Mouse (Mus musculus): ENCODE data around the gene Fut8.

The Fut8 gene

DNA sequence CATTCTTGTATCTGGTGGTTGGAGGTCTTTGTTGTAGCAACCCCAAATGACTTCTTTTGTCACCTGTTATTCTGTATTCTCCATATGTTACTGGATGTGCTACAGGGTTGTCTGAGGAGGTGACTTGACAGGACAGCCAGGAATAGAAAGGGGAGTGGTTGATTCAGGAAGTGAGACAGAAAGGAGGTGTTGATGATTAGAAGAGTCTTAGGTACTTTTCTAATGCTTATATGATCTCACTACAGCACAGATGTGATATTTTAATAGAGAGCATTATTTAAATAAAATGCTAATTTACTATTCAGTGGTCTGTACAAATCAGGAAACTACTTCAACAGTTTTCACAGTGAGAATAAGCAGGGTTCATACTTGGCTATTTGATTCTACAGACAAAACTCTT, 71.6 kb downstream of the Fut8 start:
- DNase-seq = no peak

DNA sequence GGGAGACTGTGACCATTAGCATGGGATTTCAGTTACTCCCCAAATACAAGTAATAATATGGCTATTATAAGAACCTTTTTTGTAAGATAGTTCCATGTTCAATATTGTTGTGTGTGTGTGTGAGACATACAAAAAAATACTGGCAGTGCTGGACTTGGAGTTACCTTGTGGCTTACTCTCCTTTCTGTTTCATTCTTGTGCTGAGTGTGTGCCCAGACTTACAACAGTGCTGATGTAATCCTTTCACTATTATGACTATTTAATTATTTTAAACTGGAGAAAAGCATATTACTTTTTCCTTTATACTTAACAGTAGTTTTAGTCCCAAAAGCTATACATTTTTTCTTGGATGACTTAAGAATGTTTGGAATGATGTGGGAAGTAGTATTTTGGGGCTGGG, 75.6 kb downstream of the Fut8 start:
- no peak for DNase-seq

DNA sequence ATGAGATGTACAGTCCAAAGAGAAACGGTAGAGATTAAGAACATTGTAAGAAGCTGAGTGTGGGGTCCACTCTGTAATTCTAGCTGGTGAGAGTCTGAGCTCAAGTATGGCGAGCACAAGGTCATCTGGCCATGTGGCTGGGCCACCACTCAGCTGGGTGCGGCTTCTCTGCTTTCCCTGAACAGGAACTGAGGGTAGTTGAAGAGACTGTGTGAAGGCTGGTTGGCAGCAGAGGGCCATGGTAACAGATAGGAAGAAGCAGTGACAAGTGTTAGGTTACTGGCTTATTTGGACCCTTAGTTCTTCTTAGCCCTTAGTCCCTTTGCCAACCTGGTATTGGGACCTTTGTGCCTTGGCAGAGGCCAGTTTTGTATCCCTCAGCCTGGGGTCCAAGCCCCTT, 86.2 kb downstream of the Fut8 start:
- no peak for DNase-seq

DNA sequence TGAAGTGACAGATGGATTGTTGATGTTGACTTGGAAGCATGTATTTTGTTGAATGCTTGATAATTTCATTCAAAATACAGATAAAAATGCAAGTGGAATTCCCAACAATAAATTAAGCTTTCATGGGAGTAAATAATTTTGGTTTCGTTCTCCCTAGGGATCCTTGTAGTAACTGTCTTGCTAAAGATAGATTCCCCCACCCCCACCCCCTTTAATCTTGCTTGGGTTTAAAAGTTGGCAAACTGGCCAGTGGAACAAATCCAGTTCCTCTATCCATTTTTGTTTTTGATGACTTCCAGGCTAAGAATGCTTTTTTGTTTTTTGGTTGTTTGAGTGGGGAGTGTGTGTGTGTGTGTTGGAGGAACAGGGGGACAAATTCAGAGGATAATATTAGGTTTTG, 108.6 kb downstream of the Fut8 start:
- no peak for DNase-seq

DNA sequence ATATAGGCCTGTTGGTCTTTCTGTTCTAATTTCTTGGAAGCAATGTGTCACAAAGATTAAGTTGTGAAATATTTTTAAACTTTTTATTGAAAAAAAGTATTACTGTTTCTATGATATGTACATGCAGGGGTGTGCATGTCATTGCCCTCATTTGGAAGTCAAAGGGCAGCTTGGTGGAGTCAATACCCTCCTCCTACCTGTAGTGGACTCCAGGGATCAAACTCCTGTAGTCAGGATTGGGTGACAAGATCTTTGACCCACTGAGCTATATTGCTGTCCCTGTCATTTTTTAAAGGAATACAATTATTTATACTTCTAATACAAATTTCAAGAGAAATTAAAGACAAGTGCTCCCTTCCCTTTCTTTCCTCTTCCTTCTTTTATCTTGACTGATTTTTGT, 111.6 kb downstream of the Fut8 start:
- no peak for DNase-seq

DNA sequence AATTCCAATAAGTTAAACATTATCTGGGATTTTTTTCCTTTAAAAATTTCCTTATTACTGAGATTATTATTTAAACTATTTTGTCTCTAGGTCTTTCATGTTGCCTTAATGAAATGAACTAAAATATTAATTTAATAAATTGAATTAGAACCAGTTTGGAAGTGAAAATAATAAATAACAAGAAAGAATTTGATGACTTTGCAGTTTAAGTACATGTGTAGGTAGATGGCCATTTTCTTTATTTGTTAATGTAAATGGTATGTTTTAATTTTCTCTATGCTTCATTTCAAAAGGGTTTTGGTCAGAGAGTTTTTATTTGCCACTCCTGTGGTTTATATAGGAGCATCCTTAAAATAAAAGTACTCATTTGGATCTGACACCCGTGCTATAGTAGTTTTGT, 177.8 kb downstream of the Fut8 start:
- no peak for DNase-seq

DNA sequence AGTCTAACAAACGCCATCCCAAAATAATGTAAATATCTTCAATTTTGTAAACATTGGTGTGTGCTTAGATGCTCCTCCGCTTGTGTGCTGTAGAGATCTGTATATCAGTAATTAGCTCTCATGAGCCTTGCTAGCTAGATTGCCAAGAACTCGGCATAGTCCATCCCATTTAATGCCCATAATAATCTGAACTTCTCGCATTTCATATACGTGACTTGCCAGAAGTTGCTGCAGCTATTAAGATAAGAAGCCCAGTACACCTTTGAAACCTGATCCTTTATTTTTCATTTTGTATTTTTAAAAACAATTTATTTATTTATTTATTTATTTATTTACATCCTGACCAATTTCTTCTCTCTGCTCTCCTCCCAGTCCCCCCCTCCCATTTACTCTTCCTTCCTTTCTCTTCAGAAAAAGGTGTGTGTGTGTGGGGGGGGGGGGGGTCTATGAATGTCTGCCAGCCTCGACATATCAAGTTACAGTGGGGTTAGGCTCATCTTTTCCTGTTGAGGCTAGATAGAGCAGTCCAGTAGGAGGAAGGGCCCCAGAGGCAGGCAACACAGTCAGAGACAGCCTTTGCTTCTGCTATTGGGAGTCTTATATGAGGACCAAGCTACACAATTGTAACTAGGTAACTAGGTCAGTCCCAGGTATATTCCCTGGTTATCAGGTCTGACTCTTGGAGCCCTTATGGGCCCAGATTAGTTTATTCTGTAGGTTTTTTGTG, 183.9 kb downstream of the Fut8 start:
- no peak for DNase-seq

DNA sequence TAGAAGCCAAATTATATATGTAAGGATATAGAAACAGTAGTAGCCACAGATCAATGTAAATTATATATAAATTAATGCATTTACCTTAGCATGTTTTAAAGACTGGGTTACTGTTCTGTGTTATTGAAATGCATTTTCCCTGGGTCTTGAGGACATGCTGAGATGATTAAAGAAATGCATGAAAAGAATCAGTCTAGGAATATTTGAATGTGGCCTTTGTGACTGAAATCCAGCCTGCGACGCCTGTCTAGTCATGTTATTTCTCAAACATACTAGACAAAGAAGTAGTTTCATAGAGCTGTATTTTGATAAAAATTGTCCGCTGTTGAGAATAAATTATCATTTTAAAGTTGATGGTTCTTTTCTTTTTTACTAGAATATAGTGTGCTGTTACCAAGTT, 188.2 kb downstream of the Fut8 start:
- no peak for DNase-seq

DNA sequence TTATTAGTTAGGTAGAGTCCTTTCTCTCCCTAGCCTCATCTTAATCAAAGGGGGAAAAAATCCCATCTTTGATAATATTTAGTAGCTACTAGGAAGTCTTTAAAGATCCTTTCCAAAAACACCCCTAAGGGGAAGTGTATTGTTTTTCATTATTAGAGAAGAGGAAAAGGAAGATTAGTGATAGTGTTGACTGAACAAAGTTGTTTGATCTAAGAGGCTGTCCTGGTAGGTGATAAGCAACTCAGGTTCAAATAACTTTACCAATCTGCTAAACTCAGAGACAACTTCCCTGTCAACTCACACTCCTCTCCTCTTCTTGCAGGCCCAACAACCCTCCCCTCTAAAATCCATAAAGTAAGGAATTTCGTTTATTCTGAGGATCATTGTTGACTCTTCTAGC, 190.2 kb downstream of the Fut8 start:
- no peak for DNase-seq

DNA sequence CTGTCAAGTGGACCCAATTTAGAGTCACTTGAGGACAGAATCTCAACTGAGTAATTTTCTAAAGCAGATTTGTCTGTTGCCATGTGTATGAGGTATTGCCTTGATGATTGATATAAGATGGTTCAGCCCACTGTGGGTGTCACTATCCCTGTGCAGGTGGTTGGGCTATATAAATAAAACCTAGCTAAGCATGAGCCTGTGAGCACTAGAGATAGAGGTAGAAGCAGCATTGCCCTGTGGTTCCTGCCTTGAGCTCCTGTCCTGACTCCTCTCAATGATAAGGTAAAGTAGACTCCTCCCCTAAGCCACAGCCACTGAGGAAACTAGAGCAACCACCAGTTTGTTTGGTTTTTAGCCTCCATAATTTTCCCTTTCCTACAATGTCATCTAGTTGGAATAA, 191.5 kb downstream of the Fut8 start:
- DNase-seq = no peak

DNA sequence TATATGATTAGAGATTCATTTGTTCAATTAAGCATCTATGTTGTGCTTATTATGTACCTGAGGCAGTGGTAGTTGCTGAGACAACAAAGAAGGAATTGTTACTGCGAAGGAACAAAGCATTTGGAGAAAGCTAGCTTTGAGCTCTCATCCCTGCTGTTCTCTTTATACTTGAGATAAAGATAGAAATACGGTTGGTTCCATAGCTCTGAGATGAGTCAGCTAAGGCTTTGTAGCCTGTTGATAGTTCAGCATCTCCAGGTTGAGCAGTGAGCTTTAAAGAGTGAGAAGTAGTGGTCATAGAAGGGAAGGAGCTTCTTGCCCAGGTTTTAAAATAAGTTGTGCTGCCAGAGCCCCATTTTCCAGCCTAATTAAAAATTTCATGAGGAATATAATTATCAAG, 198.8 kb downstream of the Fut8 start:
- no peak for DNase-seq

DNA sequence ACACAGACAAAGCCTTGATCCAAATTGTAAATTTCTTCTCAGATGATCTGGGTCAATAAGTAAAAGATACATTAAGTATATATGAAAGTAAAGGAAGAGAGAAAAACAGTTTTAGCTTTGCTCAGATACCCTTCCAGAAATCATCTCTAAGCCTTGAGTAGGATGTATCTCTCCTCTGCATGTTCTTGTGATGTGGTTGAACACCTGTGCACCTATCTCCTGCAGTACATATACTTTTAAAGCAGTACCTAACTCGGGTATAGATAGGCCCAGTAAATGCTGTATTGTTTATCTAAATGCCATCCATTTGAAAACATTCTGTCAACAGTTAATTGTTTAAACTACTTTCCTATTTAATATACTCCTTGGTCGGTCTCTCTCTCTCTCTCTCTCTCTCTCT, 212.9 kb downstream of the Fut8 start:
- peak in 1 of 2 experiments; percentile 21 for DNase-seq

DNA sequence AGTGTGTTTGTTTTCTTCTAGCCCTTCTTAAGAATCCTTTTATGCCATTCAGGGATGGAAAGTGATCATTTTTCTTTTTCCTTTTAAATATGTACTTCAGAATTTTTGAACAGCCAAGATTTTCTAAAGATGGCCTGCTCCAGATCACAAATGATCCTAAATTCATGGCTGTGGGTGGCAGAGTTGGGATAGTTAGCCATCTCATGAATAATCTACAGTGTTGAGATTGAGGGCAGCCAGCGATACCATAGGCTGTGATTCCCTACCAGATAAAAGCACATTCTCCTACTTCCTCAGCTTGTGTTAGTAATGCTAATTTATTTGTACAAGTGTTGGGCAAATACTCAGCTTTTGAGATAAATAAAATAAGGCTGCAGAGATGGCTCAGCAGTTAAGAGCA, 228.3 kb downstream of the Fut8 start:
- no peak for DNase-seq

DNA sequence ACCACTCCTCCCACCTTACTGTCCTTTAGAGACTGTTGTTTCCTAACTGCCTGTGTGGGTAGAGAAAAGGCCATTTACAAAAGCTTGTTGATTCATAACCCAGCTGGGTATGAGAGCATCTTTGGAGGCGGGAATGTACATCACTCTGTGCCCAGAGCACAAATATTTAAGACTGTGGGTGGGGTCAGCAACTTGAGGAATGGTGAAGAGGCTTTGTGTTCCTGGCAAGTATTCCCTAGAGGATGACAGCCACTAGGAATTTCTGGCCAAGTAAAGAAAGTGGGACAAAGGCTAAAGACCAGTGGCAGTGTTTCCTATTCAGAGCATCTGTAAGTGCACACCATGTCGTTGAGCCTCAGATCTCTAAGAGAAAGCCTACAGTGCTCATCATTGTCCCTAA, 242.0 kb downstream of the Fut8 start:
- no peak for DNase-seq

DNA sequence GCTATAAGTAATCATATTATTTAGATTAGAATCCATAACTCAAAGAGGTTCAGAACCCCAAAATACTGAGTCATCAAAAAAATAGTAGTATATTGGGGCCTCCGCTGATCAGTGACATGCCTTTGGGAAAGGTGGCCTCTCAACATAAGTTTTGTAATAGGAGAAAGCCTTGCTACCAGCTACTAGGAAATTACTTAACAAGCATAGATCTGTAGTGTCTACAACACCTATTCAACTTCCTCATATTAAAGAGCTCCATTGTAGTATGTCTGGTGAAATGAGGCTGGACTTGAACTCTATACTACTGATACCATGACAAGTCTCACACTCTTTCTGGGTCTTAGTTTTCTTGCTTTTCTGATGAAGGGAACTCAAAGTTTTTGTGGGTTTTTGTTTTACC, 243.2 kb downstream of the Fut8 start:
- DNase-seq = no peak

DNA sequence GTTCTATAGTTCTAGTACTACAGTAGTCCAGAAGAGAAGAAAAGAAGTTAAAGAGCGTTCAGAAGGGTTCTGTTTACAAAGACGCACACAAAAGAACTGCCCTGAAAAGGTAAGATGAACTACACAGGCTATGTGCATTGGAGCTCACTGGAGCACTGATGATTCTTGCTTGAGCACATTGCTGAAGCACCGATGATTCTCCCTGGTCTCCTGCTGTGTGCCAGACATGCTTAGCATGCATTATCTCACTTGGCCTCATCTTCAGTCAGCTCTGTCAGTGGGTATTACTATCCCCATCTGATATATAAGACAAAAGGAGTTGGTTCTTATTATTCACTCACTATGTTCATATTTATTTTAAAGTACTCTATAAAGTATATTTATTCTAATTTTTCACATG, 243.9 kb downstream of the Fut8 start:
- DNase-seq = no peak

DNA sequence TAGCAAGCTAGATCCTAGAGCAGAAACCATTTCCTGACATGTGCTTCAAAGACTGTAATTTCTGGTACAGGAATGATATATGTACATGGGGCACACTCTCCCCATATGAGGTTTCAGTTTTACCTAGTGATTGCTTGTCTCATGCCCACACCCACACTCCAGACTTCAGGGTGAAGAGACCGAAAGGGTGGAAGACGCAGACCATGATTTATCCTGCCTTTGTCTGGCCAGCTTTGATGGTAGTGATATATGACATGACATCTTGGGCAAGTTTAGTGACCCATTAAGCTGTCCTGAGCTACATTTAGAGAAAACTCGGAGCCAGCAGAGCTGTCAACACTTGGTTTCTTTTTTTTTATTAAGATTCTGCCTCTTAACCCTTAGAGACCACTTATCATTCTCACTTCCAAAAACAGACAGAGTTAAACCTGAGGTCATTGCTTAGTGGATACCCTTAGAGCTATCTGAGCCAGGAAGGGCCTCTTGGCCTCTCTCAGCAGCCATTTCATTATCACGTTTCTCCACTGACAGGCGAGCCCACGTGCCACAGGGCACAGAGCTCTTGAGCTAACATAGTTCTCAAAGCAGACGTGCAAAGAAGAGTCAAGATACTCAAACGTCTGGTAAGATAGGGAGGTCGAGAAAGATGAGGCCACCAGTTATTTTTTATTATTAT, 245.4 kb downstream of the Fut8 start:
- no peak for DNase-seq

DNA sequence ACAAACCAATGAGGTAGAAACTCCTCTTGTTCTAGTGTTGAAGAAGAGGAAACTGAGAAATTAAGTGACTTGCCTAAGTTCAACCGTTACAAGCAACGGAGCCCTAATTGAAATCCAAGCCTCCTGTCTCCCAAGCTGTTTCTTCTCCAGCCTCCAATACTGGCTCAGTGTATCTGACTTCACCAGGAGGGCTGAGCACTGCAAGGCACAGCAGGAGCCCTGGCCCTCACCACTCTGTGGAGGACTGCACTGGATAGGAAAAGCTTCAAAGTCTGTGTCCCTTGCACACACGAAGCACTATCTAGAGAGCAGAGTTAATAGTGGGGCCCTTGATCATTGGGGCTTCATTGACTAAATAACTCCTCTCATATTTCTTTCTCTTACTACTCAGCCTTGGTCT, 246.8 kb downstream of the Fut8 start:
- no peak for DNase-seq

DNA sequence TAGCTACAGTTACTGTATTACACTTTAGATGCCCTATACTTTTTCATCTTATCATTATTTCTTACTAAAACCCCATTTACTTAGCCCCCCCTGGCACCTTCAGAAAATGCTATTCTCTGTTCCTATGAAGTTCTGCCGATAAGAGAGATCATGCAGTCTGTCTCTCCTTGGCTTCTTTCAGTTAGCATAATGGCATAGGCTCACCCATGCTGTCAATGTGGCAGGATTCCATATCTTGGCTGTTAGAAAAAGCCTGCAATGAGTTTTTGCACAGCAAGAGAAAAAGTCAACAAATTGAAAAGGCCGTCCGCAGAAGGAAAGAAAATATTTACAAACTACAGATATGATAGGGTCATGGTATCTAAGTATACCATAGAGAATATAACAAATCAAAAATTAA, 253.6 kb downstream of the Fut8 start:
- no peak for DNase-seq

DNA sequence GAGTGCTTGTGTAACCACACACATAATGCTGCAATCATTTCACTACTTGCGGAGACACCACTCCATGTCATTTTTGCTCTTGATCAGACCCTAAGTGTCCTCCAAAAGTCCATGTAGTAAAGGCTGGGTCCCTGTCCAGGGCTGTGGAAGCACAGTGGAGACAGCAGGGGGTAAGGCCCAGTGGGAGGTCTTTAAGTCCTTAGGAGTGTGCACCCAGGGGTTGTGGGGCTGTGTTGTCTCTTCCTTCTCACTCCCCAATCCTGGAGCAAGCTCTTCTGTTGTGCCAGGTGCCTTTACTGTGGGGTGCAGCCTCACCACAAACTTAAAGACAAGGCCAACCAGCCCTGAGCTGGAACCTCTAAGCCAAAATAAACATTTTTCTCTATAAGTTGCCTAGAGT, 257.9 kb downstream of the Fut8 start:
- DNase-seq = no peak

DNA sequence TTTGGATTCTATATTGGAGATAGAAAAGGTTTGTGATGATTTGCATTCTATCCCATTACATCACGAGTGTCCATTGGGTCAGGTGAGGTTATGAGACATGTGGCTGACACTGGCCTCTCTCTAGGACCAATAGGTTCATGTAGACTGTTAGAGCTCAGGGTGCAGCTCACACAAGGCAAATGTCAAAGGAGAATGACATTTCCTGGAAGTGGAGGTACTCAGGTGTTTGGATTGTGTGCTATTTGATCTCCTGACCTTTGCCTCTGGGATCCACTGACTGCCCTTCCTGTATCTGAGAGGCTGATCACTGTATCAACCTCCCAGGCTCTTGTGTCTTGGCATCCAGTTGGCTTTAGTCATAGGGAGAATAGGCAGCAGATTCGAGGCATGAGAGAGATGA, 260.2 kb downstream of the Fut8 start:
- DNase-seq = no peak

DNA sequence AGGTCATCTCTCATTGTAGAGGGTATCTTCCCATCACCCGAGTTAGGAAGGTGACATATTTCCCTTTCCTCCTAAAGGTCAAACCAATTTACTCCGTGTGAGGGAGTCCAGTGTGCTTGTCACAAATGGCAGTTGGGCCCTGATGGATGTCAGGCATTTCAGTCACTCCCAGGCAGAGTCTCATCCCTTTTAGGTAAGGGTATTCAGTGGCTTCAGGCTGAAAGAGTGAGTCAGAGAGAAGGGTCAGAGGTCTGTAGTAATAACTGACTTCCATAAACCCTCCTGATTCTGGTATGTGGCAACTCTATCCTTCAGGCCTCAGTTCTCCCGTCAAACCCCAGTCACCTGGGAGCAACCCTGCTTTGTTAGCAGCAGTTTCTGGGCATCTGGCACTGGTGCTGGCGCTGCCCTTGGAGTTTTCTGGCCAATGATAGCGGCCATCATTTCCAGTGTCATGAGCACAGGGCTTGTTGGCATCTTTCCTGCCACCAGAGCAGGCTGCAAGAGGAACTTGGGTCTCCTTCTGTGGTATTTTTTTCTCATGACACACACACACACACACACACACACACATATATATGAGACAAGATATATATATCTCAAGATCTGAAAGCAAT, 262.6 kb downstream of the Fut8 start:
- DNase-seq = no peak

DNA sequence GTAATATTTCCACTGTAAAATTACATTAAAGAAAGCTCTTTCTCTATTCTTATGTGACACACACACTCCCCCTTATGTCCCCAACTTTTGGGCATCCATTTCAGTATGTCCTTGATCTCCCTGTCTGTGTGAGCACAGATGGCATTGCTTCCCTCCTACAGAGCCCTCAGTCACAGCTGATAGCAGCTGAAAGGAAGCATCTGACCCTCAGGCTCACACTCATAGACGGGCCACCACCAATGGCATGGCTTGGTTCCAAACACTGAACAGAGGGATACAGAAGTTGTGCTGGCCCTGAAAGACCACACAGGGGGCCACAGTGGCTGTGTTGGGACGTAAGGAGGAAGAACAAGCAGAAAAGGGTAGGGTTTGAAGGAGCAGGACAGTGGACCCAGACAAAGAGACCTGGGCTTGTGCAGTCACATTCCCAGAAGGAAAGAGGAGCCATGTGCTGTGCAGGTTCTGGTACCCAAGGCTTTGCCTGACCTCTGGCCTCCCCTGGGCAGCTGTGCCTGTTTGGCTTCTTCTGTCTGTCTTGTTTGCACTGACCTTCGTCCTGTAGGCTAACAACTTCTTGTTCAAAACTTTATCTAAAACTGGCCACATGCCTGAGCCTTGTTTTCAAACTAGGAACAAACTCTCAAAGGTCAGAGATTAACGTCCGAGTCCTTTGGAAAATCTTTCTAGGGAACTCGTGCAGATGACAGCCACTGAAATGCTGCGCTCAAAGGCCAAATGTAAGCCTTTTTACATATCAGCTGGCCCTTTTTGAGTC, 263.7 kb downstream of the Fut8 start:
- DNase-seq = no peak

DNA sequence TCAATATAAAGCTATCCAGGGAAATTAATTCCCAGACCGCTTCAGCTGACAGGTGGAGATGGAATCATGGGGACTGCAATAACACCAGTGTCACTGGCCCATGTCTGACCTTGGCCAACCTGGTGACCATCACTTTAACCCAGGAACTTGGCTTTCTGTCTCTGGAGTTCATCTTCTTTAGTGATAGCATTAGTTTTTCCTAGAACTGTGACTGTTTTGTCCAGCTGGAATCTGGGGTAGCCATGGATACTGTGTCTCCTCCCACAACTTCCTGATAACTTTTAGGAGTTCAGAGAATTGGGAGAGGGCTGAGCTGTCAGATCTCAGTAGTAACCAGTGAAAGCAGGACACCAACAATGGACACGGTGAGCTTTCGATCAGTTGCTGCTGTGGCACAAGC, 264.3 kb downstream of the Fut8 start:
- DNase-seq = no peak
